Mouse (Mus musculus) retina, adult 2 months (tissue): Measurements from ENCODE around the gene Cd209d.
"Not testable (repeated sequence)": the region's sequence is repeated elsewhere in the genome, so short reads cannot be mapped to it uniquely, and the experiment has no call there.

Source experiments
- DNase-seq: peaks from one replicate; pipeline ENCODE4 v3.0.0-alpha.2; 2012; ENCODE audit warnings: low read depth, low spot score

Cd209d gene

GRCm38 (mm10) chr8:3878455-3878854 is at the start of gene Cd209d:
Cd209d (minus strand) TSS chr8:3878555.
- no peak for DNase-seq

DNA sequence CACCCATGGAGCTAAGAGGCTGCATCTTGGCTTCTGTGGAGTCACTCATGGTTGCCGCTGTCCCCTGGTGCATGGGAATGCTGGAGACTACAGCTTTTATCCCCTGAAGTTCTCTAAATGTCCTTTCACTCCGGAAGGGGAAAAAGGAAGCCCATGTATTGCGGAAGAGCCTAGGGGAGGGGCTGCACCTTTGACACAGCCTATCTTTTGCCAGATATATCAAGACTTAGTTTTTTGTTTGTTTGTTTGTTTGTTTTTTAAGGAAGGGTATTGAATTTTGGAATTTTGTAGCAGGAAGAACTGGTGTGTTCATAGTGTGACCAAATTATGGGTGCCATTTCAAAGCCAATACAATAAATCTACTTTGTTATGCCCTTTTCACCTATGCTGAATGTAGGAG is 48.4 kb upstream of the Cd209d start, which contains the start of gene Cd209b:
Gene Cd209b (minus strand): TSS at position 101 of the 400 bp plus-strand sequence.
- DNase-seq = no peak

DNA sequence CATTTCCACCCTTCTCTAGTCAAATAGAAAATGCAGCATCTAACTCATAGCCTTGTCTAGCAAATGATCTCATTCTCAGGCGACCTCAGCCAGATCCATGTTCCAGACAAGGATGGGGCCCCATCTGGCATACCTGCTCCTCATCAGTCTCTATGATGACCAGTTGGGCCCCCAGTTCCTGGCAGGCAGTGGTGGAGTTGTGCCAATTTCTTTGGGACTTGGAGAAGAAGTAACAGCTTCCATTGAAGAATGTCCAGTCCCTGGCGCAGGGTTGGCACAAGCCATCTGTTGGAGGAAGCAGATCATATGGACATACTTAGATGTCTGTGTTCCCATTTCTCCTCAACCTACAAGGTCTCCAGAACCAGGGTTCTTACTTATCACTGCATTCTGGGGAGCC is 2.2 kb downstream of the Cd209d start:
- no peak for DNase-seq

GRCm38 (mm10) chr8:3862736-3863135 is 15.6 kb downstream of the Cd209d start:
- DNase-seq = not testable (repeated sequence)

DNA sequence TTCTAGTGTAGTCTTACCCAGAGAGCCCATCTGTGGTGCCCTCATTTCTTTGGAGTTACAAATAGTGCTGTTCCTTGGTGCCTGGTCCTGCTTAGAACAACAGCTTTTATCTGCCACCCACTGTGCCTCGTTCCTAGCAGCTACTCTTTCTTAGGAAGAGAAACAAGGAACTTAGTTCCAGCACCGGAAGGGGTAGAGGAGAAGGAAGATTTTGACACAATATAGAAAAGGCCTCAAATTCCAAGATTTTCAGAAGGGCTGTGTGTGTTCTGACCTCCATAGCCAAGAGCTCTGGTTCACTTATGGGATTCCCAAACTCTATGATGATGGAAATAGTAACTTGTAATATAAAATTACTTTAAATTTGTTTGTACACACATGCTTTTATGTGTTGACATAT is 24.1 kb downstream of the Cd209d start, which contains the start of gene Cd209e:
Gene Cd209e (minus strand): TSS at position 101 of the 400 bp plus-strand sequence.
- DNase-seq = no peak
